Mouse (Mus musculus) MEL-GATA-1-ER (cell line): ENCODE data around the gene Tspan17.

ENCODE experiments used
- DNase-seq: peaks from one replicate; pipeline ENCODE4 v3.0.0-alpha.2; 2012; ENCODE audit warnings: low read depth; ENCODE audit errors: extremely low read depth

The Tspan17 gene

GRCm38 (mm10) chr13:54788740-54789560 is at the start of gene Tspan17:
Gene Tspan17 (plus strand): TSS chr13:54789377.
- DNase-seq, result peak; percentile 94

- DNase-seq, result no peak
These were observed 43.1 kb upstream of the Tspan17 start for GRCm38 (mm10) chr13:54746110-54746509.

GRCm38 (mm10) chr13:54746896-54747295 is 42.3 kb upstream of the Tspan17 start:
- DNase-seq, result no peak

DNA sequence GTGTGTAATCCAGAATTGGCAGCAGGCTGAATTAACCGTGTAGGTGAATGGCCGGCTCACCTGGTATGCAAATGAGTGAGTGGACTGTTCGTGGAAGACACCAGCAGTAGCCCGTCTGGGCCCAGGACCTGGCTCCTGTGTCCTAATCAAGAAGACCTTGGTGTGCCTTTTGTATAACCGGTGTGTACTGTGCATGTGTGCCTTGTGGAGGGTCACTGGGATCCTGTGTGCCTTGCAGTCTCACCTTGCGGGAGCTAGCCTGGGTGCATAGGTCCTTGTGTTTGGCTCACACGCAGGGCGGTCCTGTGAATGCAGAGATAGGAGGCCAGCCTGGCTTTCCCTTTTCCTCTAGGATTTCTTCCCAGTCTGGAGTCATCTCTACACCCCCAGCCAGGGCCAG is 41.0 kb upstream of the Tspan17 start:
- DNase-seq, result no peak

DNA sequence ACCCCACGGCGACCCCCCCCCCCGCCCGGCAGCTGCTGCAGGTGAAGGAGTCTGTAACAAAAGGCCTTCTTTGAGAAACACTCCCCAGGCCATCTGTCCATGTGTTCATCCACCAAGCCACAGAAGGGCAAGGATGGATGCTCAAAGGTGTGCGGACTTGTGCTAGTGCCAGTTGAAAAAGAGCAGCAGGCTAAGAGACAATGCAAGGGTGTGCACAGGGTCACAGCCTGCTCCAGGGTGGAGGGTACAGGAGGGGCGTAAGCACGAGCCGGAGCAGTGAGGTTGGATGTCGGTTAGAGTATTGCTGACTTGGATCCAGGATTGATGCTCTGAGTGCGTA is 40.5 kb upstream of the Tspan17 start:
- DNase-seq, result no peak

DNA sequence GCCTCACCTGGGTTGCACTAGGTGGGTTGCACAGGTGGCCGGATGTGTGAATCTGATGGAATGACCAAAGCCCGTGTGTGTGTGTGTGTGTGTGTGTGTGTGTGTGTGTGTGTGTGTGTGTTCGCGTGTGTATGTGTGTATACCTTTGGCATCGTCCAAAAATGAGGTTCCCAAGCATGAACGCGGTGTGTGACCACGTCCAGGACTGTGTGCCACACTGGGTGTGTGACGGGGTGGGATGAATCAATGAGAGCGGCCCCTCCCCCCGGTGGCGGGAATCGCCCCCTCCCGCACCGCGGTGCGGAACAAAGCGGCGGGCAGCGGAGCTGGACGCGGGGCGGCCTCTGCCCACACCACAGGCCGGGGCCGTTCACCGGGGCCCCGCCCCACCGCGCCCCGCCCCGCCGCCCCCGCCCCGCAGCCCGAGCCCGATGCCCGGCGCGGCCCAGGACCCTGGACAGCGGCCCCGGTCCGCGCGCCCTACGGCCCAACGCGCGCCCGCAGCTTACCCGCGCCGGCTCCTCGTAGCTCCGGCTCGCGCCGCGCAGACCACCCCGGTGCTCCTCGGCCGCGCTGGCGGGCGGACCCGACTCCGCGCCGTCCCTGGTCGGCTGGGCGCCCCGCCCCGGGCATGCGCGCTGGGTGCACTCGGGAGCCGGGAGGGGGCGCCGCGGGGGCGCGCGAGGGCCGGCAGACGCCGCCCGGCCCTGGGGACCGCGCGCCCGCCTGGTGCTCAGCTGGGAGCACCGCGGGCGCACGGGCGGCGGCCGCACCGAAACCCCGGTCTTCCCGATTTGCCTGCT is 39.9 kb upstream of the Tspan17 start:
- DNase-seq, result no peak

DNA sequence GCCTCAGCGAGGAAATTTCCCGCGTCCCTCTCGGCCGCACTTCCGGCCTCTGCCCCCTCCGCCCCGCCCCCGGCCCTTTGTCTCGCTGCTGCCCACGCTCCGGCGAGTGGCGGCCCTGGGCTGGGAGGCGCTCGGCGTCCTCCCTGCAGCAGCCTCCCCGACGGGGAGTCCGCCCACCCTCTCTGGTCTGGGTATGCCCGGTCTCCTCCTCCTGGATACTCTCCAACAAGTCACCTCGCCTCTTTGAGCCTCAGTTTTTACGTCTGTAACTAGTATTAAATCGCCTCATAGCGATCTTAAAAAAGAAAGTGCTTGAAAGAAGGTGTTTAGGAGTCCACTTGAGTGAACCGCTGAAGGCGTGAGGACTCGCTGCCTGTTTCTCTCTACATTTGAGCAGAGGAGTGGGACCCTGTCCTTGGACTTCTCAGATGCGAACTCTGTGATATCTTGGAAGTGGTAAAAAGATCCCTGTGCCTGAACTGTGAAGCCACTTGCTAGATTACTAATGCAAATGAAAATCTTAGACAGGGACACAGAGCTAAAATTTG is 39.2 kb upstream of the Tspan17 start, which contains the start of gene Gprin1:
Gene Gprin1, minus strand, starts transcription at position 11 of the 548 bp plus-strand sequence.
- DNase-seq, result no peak

GRCm38 (mm10) chr13:54750699-54751098 is 38.5 kb upstream of the Tspan17 start:
- DNase-seq, result no peak

GRCm38 (mm10) chr13:54752656-54753055 is 36.5 kb upstream of the Tspan17 start:
- no peak for DNase-seq

DNA sequence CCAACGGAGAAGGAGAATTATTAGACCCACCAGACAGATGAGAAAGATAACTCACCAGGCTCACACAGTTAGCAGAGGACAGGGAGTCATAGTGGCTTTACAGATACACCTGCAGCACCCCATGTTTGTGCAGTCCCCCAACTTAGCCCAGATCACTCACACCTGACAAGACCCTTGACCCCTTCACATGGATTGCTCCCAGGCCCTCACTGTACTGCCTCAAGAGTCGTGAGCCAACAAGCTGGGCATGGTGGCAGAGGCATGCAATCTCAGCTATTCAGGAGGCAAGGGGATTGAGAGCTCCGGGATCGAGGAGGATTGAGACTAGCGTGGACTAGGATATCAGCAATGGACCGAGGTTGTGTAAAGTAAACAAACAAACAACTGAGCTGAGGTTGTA is 35.4 kb upstream of the Tspan17 start:
- no peak for DNase-seq

- DNase-seq, result no peak
These were observed 34.8 kb upstream of the Tspan17 start for GRCm38 (mm10) chr13:54754169-54755080.

DNA sequence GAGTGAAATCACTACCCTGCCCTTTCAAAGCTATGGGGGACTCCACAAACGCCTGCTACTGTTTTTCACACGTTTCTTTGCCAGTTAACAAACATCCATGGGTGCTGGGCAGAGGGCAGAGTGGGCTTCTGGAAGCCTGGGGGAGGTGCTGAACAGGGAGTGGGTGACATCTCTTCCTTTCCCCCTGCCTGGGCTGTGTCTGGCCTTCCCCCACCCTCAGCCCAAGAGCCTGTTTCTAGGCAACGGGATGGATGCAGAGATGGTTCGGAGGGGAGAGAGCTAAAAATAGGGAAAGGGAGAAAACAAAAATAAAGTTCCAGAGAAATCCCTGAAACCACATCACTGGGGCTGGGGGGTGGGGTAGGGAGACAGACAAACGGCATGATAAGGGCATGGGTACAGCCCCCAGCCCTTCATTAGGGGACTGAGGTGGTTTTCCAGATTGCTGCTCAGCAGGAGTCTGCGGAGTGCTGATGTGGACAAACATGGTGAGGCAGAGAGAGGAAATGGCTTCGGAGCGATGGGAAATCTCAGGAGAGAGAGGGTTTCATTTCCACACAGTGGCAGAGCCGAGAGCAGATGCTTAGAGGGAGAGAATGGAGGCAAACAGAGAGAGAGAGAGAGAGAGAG is 33.9 kb upstream of the Tspan17 start:
- DNase-seq, result no peak

DNA sequence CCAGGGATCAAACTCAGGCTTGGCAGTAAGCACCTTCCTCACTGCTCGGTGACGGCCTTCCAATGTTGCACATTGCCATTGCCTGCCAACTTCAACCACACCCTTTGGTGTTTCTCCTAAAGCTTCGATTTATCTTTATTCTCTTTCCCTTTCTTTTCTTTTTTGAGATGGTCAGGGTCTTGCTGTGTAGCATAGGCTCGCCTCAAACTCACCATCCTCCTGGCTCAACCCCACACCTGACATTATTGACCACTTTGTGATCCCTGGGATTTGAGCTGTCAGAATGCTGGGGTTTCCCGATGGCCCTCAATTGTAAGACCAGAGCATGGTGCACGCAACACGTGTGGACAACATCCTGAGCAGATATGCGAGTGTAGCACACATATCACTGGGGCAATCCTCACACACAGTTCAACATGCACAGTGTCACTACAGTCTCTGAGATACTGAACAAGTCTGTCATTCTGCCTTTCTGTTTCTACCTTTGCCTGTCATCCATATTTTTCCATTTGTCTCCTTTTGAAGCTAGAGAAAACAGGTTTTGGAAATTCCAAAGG is 32.9 kb upstream of the Tspan17 start:
- DNase-seq, result no peak

DNA sequence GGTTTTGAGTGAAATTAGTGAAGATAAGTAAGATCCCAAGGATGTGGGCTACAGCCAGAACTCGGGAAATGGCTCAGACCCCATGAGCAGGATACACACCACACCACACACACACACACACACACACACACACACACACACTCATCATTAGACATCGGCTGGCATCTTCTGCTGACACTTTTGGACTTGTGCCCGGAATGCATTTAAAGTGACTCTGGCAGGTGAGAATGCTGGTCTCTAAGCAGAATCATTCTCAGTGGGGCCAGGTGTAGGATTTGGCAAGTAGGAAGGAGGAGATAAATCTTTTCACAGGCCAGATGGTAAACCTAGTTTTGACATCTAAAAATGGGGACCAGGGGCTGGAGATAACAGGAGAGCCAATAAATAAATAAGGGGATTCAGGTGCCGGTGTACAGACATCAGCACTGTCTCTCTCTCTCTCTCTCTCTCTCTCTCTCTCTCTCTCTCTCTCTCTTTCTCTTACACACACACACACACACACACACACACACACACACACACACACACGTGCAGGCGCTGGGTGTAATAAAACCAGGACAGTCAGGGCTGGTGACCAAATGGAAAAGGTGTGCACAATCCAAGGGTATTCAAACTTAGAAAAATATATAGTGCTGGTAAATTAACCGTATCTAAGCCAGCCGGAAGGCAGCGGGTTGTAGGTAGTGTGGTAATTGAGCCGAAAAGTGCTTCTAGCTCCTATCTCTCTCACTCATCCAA is 31.9 kb upstream of the Tspan17 start:
- DNase-seq, result no peak

DNA sequence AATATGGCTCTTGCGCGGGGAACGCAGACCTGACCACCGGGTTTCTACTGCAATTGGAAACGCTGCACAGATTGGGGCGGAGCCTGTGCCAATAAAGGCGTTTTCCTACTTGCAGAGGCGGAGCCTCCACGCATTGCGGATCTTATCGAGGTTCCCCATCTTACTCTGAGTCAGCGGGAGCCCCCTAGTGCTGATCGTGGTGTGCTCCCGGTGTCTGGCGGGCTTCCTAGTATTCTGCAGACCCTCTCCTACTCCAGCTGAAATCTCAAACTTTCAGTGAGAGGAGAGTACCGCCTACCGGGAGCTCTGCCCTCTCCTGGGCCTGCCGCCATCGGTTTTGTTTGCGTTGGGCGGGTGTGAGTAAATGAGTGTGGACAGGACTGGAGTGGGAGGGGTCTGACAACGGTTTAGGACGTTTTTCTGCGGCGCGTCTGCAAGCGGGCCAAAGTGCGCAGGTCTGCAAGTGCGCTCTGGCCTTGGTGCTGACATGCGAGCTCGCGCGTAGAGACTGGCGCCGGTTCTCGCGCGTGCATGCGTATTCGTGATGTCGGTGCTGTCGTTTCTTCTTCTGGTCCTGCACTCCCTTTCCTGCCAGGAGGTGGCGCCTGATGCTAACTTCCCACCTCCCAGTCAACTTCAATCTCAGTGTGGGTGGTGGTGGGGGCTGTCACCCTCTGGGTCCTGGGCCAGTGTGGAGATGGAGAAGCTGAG is 31.0 kb upstream of the Tspan17 start:
- no peak for DNase-seq

- DNase-seq, result no peak
These were observed 30.3 kb upstream of the Tspan17 start for GRCm38 (mm10) chr13:54758756-54759470.

DNA sequence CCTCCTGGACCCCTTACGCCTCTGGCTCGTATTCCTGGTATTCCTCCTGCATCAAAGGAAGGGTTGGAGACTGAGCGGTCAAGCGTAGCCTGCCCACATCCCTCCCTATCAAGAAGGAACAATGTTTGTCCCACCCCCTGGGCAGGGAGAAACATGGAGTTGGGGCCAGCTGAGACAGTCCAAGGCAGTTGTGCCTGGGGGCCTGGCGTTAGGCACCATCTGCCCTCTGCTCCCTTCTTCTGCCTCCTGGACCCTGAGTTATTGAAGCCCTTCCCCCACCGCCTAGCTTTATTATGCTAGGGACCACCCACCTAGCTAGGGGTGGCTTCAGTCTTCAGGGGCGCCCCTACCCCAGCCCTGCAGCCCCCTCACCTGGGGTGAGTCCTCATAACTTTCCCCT is 29.7 kb upstream of the Tspan17 start:
- no peak for DNase-seq

GRCm38 (mm10) chr13:54760164-54760795 is 28.9 kb upstream of the Tspan17 start:
- no peak for DNase-seq
